Mouse (Mus musculus) lung, postnatal 10 days (tissue): ENCODE data around the gene Naaladl2.

ENCODE experiments used
- DNase-seq: peaks from one replicate; pipeline ENCODE4 v3.0.0; 2021

Gene Naaladl2

DNA sequence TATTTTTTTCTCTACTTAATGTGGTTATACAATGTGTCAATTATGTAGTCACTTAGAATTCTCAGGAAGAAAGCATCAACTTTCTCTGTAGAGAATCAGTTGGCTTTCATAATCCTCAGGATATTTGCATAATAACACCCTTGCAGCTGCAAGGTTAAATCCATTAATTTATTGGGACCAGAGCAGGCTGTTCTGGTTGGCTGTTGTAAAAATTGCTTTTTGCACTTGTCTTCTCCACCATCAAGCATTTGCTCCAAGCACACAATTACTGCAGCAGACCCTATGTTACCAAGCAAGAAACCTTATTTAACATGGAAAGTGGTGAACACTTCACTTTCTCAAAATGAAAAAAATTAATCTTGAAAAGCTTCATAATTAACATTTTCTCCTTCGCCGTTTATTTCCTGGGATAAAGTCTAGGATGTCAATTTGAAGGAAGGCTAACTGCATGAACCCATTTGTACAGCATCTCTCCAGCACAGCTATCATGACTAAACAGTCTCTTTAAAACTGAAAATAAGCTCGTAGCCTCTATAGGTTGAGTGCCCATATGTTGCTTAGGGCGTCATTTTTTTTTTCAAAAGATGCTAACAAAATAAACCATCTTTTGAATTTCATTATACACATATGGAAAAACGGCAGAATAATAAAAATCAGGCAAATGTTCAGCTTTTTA is 205.4 kb downstream of the Naaladl2 start:
- DNase-seq: no peak

DNA sequence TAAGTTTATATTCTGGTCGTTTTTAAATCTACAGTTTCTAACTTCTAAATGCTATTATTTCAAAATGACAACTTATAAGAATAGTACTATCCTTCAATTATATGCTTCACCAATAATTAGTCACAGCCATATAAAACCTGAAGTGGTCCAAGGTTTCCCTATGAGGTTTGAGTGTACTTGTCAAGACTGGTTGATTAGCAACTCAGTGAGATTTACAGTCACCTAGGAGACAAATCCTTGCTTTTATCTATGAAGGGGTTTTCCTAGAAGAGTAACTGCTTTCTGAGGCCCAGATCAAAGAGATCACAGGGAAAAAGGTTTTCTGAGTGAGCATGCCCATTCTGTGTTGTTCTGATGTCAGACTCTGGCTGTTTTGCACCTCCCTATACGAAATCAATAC is 222.2 kb downstream of the Naaladl2 start:
- no peak for DNase-seq

DNA sequence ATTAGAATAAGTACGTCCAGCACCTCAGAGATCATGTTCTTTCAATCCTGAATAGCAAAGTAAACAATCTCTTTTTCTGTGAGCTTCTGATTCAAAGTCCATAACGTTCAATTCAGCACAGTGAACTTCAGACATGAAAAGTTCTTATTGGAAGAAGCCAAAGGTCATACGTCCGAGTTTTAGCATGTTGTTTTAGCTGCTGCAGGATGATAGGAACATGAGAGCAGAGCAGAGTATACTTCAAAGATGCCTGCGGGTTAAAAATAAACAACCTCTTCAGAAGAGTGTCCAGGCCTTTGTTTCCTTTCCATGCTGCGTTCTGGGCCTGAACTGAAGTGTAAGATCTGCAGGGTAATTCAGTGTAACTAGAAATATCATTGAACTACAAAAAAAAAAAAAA is 222.7 kb downstream of the Naaladl2 start:
- no peak for DNase-seq

DNA sequence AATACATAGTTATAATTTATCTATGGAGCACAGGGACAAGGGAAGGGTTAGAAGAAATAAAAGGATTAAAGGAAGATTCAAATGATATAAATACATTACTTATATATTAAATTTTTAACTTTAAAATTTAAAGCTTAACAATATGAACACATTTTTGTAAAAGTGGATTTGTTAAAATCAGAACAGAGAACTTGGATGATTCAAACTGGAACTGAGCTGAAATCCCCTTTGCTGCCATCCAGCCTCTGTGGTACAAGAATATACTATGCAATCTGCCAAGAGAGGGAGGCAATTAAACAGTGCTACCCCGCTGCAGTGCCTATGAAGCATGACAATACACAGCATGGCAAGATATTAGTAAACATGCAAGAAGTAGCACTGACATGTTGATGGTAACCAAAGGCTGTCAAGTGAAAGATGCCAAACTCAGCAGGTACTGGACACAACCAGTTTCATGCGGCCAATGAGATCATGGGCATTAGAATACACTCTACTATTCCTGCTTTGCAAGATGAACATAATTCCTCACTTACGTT is 238.6 kb downstream of the Naaladl2 start:
- no peak for DNase-seq

DNA sequence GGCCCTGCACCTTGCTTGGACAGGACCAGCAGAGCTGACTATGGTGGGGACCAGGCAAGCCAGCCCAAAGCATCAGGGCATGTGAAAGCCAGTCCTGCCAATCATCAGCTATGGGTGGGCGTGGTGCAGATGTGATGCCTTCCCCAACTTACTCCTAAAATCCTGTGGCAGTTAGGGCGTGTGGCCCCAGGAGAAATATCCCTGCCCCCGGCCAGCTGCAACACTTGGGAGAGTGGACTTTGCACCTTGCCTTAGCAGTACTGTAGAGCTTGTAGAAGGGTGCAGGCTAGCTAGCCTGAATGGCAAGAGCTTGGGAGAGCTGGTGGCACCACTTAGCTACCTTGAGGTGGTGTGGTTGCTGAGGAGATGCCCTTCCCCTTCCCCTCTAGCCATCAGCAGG is 255.3 kb downstream of the Naaladl2 start:
- no peak for DNase-seq

DNA sequence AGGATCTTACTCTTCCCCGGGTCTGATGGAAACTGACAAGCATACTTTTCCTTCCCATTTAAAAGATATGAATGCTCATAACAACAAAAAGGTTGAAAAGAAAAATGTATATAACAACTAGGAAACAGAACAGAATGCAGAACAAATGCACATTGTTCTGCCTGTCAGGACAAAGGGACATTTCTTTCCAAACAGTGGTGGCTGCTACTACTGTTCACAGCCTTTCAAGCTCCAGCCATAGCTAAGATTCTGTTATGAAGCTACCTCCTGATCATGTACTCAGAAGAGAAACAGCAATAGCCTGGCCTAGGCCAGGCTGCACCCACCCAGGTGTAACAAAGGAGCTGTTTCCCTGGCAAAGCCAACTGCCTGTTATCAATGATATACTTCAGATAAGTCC is 271.8 kb downstream of the Naaladl2 start:
- DNase-seq: no peak

DNA sequence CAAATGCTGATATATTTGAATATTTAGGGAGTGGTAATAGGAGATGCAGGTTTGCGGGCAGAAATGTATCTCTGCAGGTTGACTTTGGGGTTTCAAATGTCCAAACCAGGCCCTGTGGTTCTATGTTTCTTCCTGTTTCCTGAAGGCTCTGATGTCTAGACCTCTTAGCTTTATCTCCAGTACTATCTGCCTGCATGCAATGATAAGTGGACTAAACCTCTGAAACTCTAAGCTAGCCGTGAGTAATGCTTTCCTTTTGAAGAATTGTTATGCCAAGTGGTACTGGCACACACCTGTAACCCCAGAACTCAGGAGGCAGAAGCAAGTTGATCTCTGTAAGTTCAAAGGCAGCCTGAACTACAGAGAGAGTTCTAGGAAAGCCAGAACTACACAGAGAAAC is 291.1 kb downstream of the Naaladl2 start:
- no peak for DNase-seq

DNA sequence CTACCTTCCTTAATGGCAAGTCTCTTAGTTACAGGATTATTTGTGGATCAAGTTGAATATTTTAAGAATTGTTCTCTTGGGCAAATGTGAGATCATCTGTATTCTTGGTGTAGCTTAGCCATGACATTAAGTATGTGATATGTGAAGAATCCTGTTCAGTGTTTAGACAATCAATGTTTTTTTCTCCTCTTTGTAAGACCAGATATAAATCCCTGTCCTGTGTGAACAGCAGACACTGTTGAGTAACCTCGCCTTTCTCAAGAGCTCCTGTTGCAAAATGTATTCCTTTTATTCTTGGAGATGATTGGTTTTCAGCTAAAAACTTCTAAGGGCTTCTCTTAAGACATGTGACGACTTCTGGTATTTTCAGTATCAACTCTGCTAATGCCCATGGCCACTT is 347.3 kb downstream of the Naaladl2 start:
- DNase-seq: peak; percentile 14

DNA sequence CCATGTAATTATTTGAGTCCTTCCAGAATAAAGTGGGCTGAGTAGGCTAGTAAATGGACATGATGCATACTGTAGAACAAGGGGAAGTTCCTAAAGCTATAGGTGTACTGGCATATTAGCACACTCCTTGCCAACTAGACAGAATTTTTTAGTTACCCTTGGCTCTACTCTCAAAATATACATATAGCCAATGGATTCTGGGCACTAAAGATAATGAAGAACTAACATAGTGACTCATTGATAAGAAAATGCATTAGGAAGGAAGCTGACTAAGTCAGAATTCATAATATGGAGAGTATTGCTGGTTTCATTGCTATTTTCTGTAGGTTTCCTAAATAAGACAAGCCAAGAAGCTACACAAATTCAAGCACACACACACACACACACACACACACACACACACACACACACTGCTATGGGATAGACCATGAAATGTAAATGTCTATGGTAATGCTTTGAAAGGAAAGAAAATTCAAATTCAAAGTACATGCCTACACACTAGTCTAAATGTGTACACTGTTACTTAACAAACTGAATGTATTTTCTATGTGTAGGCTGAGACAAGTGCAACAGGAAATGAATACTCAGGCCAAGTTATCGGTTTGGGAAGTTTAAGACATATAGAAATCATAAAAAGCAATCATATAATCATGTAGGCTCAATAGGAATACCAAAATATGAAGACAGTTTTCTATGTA is 356.5 kb downstream of the Naaladl2 start:
- no peak for DNase-seq

DNA sequence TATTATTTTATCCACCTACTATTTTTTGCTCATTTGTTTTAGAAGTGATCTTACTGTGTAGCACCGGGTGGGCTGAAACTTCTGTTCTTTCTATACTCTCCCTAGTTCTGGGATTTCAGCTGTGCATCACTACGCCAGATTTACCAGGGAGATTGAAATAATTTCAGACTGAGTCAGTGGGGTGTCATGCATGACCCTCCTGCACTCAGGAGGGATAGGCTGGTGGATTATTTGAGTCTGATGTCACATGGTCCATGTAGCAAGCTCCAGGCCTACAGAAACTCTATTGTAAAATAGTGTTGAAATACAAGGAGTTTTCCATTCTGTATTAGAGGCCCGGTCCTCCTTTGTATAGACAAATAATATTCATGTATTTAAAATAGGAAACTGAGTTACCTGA is 360.0 kb downstream of the Naaladl2 start:
- DNase-seq: no peak

DNA sequence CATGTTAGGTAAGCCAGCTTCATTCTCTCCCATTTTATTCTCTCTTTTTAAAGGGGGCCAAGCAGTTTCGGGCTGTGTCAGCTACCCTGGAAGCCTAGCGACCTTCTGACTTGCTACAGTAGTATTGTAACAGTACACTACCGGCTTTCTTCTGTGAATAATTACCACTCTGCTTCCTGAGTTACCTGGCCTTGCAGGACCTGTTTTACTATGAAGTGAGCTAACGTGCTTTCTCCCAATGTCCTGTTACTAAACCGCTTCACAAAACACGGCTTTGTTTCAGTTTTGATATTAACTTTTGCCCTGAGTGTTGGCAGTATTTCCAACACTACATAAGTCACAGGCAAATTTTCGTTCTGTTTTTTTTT is 360.6 kb downstream of the Naaladl2 start:
- DNase-seq: peak; percentile 2

DNA sequence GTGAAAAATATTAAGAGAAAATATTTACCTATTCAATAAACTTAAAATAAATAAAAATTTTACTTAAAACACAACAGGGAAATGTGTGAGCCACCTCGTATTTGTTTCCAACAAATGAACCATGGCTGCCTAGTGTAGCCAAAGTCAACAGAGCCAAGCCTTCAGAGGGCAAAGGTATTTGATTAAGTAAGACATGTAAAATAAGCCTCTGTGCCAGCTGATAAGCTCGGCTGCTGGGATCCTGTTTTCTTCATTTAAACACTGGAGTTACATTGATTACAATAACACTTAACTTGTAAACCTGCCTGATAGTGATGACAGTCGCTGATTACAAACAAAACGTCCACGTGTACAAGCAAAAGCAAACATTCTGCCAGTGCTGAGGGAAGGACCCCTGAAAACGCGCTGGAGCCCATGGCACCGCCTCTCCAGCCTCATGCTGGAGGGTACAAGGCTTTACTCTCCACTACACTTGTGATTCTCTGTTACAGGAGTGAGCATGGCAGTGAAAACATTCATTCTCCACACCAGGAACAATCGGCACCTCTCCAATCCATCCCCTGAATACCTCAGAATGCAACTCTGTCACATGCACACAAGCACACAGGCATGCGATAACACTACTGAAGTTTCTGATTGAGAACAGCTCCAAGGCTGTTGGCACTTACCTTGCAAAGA is 361.1 kb downstream of the Naaladl2 start:
- DNase-seq: peak; percentile 6

DNA sequence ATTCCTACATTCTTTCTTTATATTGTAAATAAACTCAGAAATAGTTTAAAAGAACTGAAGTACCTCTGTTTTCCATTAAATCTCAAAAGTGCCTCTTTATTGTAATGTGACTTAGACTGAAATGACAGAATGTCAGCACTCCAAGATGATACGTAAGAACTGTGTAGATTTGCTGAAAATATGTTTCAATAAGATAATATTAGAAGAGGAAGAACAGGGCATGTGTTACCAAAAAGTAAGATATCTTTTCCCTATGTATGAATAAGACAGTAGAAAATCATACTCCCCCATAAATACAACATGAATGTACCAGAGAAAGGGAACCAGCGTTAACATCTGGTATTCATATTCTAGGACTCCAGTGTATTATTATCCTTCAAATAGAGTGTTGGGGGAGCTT is 362.4 kb downstream of the Naaladl2 start:
- no peak for DNase-seq

DNA sequence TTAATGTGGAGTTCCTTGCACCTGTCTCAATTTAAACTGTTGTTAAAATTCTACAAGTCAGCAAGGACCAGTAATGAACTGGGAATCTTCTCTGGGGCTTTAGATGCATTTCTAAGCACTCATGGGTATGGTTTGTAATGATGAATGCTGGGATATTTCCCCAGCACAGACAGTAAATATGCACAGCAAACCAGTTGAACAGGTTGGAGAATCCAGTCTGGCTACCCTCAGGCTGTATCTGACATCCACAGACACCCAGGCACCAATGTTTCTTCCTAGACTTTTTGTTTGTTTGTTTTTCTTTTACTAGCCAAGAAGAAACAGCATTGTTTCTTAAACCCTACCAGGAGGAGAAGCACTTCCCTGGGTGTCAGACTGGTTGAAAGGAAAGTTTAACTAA is 365.6 kb downstream of the Naaladl2 start:
- no peak for DNase-seq

DNA sequence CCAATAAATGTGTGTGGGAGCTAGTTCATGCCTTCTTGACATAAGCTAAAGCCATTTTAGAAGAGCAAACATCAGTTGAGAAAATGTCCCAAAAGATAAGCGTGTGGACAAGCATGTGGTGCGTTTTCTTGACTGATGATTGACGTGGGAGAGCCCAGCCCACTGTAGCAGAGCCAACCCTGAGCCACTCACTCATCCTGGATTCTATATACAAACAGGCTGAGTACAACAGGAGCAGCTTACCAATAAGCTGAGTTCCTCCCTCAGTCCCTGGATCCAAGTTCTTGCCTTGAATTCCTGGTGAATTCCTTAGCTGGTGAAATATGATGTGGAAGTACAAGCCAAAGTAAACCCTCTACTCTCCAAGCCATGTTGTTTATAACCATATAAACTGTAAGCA is 395.0 kb downstream of the Naaladl2 start:
- peak; percentile 14 for DNase-seq

DNA sequence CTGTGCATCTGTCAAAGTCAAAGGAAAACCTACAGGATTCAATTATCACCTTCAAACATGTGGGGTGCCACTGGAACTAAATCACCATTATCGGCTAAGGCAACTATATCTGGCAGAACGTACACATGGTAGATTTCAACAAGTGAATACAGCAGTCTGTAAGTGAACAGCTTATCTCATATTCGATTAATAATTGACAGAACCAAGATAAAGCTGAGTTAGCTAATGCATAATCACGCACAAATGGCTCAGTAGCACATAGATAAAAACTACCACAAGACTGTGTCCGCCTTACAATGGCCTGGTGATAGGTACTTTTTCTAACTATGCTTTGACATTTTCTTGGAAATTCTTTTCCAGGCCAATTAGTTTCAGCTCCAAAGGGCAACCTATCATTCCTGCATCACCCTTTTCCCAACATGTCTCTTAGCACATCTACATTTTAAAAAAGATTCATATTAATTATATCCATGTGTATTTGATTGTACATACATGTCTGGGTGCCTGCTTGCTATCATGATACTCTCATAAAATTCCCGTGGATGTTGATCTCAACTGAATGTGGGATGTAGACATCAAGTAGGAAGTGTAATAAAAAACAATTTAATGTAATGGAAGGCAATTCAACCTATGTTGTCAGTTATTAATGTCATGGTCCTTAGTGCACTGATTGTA is 396.7 kb downstream of the Naaladl2 start:
- no peak for DNase-seq

DNA sequence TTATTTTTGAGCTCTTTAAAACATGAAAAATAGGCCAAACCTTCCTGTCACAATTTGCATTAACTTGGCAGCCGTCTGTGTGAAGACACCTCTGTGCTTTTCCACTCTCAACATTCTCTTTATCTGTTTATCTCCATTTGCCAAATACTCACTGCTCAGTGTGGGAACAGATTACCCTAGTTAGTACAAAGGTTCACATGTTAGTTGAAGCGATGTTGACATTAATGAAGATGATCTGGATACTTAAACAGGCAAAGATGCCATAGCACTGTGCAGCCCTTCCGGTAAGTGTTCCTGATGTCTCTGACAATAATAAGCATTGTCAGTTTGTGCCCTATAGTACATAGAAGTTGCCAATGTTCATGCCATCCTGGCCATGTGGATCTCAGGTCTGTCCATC is 400.1 kb downstream of the Naaladl2 start:
- DNase-seq: no peak

DNA sequence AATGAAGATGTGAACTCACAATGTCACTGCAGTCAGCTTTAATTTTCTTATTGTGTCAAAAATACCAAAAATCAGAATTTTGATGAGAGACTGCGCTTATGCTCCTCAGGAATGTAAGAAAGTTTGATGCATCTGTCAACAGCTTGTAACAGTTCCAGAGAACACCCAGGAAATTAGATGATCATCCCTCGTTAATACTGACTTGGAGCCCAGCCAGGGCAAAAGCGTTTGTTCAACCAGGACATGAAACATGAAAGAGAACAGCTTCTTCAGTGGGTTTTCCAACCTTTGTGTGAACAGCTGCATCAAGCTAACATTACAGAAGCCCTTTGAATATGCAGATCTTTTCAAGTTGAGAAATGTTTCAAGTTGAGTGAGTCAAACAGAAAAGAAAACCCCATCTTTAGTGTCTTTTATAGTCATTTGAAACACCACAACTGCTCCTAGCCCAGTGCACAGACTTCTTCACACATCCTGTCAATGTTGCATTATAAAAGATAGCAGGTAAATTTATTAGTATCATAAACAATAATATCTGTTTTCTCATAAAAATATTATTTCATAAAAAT is 424.8 kb downstream of the Naaladl2 start:
- DNase-seq: peak; percentile 22

DNA sequence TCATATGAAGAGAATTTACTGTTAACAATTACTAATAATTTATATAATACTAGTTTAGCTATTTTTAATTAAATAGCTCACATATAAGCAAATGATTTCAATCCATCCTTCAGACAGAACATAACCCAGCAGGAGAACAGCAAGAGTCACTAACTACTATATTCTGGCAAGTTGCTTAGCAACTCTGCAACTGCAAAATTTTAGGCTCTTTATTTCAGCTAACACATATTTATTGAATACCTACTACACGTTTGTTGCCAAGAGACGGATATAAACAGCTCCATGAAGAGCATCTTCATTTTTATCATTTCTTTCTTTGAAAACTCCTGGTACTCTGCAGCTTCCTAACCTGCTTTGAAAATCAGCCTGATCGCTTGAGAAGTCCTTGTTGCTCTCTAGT is 429.3 kb downstream of the Naaladl2 start:
- DNase-seq: no peak

DNA sequence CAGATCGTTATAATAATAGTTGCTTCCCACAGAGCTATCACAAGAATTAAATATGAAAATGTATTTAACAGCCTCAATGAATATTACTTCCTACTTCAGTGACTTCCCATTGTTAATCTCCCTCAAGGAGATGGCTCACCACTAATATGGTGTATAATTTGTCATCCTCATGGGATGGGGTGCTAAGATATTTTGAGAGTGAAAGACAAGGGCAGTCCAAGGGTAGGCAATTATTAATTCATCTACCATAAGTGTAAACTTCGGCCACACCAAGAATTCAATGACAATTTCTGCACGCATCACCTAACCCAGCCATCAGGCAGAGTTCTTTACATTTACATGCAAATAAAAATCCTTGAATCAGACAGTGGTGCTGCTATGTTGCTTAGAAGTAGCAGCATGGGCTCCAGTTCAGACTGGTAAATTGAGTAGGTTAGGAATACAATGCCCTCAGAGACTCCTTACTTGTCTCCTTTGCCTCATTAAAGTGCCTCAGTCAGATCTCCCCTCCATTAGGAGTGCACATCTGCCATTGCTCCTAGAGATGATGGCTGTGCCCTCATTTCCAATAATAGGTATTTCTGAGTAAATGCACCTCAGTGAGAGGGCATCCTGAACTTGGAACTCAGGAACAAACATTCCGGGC is 438.2 kb downstream of the Naaladl2 start:
- DNase-seq: no peak

DNA sequence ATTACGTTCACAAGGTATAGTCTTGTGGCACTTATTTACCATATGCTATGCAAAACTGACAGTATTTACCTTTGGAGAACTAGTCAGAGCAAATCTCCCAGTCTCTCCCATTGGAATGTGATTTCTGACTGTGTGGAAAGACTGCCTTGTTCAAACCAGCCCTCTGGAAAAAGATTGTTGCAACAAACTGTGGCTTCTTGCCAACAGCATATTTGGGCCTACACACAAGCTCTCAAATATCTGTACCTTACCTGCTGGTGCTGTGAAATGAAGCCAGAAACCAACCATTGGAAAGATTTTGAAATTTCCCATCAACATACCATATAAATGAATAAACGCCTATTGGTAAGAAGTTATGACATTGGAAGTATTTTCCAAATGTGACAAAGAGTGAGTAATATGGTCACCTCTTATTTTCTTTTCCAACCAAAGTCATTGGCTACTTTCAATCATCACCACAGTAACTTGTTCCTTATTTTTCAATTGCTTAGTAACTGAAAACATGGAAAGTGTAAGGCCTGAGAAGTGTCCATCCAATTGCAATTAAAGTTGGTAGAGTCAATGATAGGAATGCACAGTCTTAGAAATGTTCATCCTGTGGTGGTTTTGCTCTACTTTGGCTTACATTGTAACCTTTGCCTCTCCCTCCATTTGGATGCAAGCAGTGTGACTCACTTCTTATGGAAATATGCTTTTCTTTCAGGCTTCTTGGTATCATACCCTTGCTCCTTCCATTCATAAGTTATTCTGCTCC is 453.7 kb downstream of the Naaladl2 start:
- DNase-seq: peak; percentile 15

DNA sequence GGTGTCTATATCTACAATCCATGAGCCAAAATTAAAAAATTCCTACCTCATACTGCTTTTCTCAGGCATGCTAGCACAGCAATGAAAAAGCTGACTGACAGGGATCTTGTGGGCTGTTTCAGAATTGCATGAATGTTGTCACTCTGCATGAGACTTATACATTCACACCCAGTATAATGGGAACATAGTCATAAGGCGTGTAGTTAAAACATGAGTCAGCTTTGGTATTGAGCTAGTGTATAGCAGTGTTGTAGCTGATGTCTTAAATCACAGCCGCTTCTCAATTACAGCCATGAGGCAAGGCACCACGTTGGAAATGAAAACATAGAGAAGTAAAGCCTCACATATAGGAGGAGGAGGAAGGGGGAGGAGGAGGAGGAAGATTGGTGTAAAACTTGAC is 473.6 kb downstream of the Naaladl2 start:
- no peak for DNase-seq
